Mouse (Mus musculus): Measurements from ENCODE around the gene Vps8.

- no peak for TF ChIP-seq CTCF (IDR thresholded peaks at IDR 0.05; ENCODE audit: control insufficient read depth, insufficient read depth, insufficient read length)
- TF ChIP-seq MAX (IDR thresholded peaks at IDR 0.05): no peak
- TF ChIP-seq MYOG (IDR thresholded peaks at IDR 0.05; ENCODE audit: control insufficient read depth, extremely low read depth, insufficient read length): no peak
- no peak for TF ChIP-seq USF1 (IDR thresholded peaks at IDR 0.05; ENCODE audit: low read depth)
- TF ChIP-seq MYOD1 (IDR thresholded peaks at IDR 0.05; ENCODE audit: control insufficient read depth, insufficient read length, low read depth): no peak
- TF ChIP-seq FOSL1 (IDR thresholded peaks at IDR 0.05; ENCODE audit: insufficient read depth, low read length, poor library complexity, severe bottlenecking): no peak
- TF ChIP-seq CEBPB (IDR thresholded peaks at IDR 0.05; ENCODE audit: low read depth): no peak
Observed at GRCm38 (mm10) chr16:21430377-21431060, 7.6 kb downstream of the Vps8 start.

All from C2C12 (cell line).